Mouse (Mus musculus): ENCODE data around the gene Fam81a.

The Fam81a gene

GRCm38 (mm10) chr9:70142460-70142859 is at the start of gene Fam81a:
Fam81a (minus strand) TSS chr9:70142560.
- DNase-seq, result no peak

- DNase-seq, result no peak
Measured at GRCm38 (mm10) chr9:70182639-70183038, 40.3 kb upstream of the Fam81a start.

DNA sequence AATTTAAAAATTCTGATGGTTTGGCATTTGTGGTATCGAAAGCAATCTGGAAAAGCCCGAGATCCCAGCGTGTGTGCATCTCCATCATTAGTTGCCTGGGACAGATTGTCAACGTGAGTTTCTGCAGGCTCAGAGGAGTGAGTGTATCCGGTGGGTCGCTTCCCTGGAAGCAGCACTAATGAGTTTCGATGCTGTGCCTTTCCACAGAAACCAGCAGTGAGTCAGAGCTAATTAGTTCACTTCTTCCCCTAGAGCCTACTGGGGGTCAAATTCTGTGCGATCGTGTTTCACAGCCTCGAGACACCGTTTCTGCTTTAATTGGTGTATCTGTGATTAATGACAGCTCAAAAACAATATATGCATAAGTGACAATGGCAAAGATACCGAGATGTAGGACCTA is 39.4 kb upstream of the Fam81a start:
- DNase-seq, result no peak

DNA sequence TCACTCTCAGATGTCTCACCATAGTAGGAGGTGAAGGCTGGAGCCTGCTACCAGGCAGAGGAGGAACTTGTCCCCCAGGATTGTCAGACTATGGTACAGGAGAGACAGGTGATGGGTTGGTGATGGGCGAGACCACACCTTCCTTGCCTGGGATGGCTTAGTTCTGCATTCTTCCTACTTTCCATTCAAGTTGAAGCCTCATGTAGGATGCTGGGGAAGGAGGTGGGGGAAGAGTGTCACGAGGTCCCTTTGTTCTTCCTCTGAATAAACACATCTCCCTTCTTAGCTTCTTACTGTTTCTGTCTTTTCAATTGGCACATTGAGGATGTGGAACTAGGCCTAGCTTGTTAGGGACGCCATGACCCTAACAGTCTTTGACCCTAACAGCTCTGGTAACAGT is 33.9 kb upstream of the Fam81a start:
- no peak for DNase-seq

DNA sequence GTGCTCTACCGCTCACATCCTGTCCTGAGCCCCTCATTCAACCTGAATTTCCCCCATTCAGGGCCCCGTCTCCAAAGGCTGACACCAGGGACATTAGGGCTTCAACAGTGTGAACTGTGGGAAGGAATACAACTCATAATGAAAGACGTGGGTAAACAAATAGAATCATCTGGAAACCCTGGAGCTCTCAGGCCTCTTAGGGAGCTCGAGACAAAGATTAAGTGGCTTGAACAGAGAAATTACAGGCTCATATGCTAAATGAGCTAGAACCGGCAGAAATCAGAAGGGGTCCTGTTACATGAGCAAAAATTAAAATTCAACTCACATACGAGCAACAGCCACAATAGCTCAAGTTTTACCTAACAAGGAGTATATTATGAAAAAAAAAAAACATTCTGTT is 32.5 kb upstream of the Fam81a start:
- DNase-seq, result no peak

DNA sequence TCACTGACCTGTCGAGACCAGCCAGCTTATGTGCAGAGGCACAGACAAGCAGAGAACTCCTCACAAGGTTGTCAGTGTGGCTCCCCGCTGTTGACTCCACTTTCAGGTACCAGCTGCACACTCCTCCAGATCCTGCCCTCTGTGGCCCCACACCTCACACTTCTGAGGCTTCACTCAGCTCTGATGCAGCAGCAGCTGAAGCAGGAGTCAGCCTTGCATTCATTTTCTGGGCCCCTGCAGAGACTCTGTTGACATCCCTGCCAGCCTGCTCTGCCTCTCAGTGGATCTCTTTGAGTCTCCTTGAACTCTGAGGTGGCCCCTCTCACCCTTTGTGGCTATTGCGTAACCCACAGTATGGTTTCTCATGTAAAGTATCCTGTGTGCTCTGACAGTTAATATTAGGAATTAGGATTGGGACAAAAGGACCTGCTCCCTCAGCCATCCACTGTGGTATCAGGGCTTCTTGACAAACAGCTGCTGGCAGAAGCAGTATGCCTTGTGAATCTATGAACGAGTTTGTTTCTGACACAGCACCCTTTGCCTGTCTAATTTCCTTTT is 32.0 kb upstream of the Fam81a start:
- no peak for DNase-seq

GRCm38 (mm10) chr9:70168973-70169372 is 26.6 kb upstream of the Fam81a start:
- DNase-seq, result no peak

DNA sequence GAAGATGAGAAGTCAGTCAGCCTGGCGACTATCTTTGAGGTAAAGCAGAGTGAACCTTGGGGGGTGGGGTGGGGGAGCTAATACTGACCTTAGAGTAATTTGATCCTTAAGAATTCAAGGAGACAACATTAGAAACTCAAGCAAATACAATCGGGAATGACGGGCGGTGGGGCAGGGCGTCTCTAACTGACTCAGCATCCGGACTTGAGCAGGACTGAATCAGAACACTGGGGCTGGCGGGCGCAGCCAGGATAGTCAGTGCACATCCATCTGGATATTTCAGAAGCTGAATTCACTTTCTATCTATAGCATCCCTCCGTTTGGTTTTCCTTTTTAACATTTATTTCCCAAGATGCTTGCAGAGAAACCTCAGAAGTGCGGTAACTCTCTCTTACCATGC is 17.7 kb upstream of the Fam81a start:
- DNase-seq, result no peak

DNA sequence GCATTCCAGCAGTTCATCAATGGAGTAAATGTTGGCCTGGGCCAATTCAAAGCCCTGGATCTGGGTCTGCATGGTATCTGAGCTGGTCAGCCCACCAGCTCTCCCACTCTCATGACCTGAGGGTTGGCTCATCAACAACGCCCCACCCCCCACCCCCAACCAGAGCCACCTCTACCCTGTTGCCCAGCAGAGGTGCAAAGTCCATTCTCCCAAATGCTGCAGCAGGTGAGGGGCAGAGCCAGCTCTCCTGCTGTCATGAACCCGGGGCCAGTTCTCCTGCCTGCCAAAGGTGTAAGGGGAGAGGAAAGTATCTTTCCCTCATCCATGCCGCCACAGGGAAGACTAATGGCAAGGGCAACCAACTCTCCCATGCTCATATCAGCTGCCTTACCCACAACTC is 5.3 kb upstream of the Fam81a start:
- no peak for DNase-seq

GRCm38 (mm10) chr9:70145426-70145825 is 3.1 kb upstream of the Fam81a start:
- DNase-seq, result no peak

GRCm38 (mm10) chr9:70143326-70143725 is 966 bp upstream of the Fam81a start:
- no peak for DNase-seq

DNA sequence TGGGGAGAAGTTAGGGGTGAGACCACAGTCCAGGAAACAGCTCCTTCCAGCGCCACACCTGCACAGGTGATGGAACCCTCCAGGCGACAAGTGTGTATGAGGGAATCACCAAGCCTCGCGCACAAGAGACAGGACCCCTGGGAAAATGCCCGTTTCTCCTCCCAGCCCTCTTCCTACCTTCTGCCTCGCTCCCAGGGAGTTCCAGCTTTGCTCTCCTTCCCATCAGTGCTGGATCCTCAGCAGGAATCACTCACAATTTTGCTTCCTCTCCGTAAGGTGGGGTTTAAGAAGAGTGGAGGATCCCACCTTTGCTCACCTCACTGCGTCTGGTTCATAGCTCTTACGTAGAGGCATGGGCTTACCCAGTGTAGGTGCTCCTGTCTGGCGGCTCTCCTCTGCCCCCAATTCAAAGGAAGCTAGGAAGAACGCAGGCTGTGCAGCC is 454 bp downstream of the Fam81a start:
- no peak for DNase-seq

- peak; percentile 2 for DNase-seq
Measured at GRCm38 (mm10) chr9:70140871-70141796, 1.2 kb downstream of the Fam81a start.

GRCm38 (mm10) chr9:70140340-70140739 is 2.0 kb downstream of the Fam81a start:
- no peak for DNase-seq

DNA sequence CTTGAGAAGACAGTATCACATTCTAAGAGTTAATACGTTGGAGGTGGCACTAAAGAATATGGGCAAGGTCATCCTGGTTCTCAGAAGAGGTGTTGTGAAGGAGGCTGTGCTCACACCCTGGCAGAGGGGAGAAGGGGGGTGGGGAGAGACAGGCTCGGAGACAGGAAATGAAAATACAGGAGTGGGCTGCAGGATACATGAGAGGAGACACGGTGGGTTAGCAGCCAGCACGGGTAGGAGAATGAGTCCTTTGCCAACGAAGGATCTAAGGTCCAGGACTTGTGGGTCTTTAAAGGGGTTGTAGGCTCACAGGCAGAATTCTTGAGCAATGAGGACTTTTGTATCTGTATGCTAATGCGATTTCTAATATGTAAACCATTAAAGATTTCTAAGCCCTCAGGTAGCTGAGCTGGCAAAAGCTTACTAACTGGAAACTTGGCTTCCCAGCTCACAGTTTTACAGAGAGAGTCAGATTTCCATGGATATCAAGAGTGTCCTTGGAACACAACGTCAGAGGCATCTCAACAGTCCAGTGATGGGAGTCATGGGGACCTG is 3.0 kb downstream of the Fam81a start:
- no peak for DNase-seq

GRCm38 (mm10) chr9:70138511-70138910 is 3.8 kb downstream of the Fam81a start:
- no peak for DNase-seq

DNA sequence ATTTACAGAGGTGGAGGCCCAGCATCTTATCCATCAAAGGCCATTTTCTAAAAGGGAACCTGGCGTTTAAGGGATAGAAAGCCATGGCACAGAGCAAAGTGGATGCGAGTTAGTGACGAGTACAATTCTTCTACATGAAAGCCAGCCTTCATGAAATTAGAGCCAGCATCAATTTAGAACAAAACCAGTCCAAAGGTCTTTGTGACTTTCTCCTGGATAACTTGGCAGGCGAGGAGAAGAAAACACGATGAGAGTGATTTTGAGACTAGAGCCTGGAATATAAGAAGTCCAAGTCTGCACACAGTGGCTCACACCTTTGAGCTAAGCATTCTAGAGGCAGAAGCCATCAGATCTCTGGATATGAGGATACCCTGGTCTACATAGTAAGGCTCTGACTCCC is 4.4 kb downstream of the Fam81a start:
- no peak for DNase-seq

GRCm38 (mm10) chr9:70135186-70135585 is 7.2 kb downstream of the Fam81a start:
- DNase-seq, result no peak

DNA sequence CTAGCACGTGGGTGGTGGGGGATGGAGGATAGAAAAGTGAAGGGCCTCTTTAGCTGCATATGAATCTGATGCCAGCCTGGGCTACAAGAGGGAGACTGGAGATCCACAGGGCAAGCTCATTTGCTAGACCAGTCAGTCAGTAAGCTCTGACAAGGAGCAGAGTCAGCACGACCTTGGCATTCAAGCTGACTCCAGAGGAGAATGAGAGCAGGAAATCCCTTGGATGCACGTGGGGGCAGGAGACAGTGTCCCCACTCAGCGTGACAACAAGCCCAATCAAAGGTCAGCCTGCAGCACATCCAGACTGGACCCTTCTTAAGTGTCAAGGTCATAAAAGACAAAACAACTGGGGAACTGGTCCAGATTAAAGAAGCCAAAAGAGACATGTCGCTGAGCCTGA is 7.6 kb downstream of the Fam81a start:
- no peak for DNase-seq

DNA sequence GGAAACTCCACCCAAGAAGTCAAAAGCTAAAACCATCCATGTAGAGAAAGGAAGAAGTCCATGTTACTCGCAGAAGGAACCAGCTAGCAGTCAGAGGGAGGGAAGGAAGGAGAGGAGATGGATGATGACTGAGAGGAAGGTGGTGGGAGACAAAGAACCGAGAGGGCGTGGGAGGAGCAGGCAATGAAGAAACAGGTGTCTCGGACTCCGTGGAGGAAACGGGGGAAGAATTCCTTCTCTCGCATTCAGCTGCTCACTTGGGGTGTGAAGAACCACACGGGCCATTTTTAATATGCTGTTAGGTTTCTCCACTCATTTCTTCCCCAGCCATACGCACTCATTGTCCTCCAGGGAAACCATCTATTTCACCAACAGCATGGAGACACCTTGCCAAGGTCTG is 8.1 kb downstream of the Fam81a start:
- no peak for DNase-seq

DNA sequence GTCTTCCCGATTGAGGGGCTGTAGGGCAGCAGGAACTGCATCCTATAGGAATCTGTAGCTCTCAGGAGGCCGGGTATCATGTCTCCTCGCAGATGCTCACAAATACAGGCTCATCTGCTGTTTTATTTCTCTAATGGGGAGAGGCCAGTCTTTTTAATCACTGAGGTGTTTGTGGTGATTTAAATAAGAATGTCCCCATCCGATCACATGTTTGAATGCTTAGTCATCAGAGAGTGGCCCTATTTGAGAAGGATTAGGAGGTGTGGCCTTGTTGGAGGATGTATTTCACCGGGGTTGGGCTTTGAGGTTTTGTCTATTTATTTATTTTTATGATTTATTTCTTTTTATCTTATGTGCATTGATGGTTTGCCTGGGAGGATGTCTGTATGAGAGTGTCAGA is 11.6 kb downstream of the Fam81a start:
- DNase-seq, result no peak

- no peak for DNase-seq
Measured at GRCm38 (mm10) chr9:70111869-70112286, 30.5 kb downstream of the Fam81a start.

GRCm38 (mm10) chr9:70110871-70111270 is 31.5 kb downstream of the Fam81a start:
- no peak for DNase-seq

DNA sequence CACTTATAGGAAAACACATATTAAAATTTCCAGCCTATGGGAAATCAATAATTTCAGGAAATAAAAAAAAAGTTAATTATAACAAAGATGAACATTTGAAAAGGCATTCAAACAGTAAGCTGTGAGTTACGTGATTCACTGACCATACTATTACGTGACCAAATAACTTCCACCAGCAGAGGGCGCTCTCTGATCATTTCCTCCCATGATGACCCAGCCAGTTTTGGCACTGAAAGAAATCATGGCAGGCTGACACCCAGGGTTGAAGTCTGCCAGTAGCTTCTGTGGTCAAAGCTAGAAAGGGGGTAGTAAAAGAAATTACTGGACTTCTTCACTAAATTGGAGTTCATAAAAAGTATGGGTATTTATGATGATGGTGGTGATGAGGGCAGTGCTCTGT is 33.1 kb downstream of the Fam81a start:
- DNase-seq, result peak; percentile 54

Measured in cerebellum, adult 8-10 months (tissue).